Mouse (Mus musculus): ENCODE measurements around the gene Il34. TPM values are rescaled to one million over a fixed set of nuclear protein-coding genes. Genes with fewer than 3 reads are reported as not detected.
A peak's percentile ranks its signal among the peaks of the same experiment; 100 is the strongest.

Il34 gene
- 0.15 and 0.44 TPM in 2 replicates for polyA plus RNA-seq (2016; fragmentation: Nextera tagmentation; extraction: Ambion mirVana)

- no peaks in the 10 kb centered on the region for H3K9me3 ChIP-seq
- H3K9ac ChIP-seq (replicated peaks) = no peak within 1 kb of the TSS
- peaks cover 25% of the 10 kb centered on the region for H3K36me3 ChIP-seq
- H3K27me3 ChIP-seq = no peaks in the 10 kb centered on the region
- no peak within 1 kb of the TSS for H3K4me2 ChIP-seq
- no peak within 1 kb of the TSS for H3K27ac ChIP-seq
- WGBS = 32% methylated on average over 12 of the region's 12 CpGs
- H3K4me3 ChIP-seq (replicated peaks) = no peak within 1 kb of the TSS
- no peak for ATAC-seq (ENCODE audit: insufficient number of reproducible peaks, insufficient read depth, low FRiP score, low TSS enrichment, low read depth)
- no peaks in the 10 kb centered on the region for H3K4me1 ChIP-seq (replicated peaks)
Observed at GRCm38 (mm10) chr8:110805669-110806068, at the start of gene Il34. Gene Il34, minus strand, starts transcription at chr8:110805924.

GRCm38 (mm10) chr8:110851186-110851585, 45.5 kb upstream of the Il34 start:
- Histone ChIP-seq H3K27ac (no peak overlapping the region), H3K4me1 (replicated peaks) (peaks cover 11% of the 10 kb centered on the region), H3K4me2 (no peak overlapping the region), H3K4me3 (replicated peaks) (no peak overlapping the region), H3K36me3 (peaks cover 66% of the 10 kb centered on the region), H3K27me3 (no peaks in the 10 kb centered on the region), H3K9ac (replicated peaks) (no peak overlapping the region), H3K9me3 (no peaks in the 10 kb centered on the region)
- 93% methylated on average over 10 of the region's 10 CpGs for WGBS
- ATAC-seq (ENCODE audit: insufficient number of reproducible peaks, insufficient read depth, low FRiP score, low TSS enrichment, low read depth) = no peak

- peaks cover 50% of the 10 kb centered on the region for H3K36me3 ChIP-seq
- WGBS = 61% methylated on average over 14 of the region's 14 CpGs
Observed at GRCm38 (mm10) chr8:110847645-110848495, 42.1 kb upstream of the Il34 start.

GRCm38 (mm10) chr8:110847171-110847549, 41.4 kb upstream of the Il34 start:
- Histone ChIP-seq H3K27ac (peak overlapping the region; percentile 73; the same call in 1 of the 2 replicates), H3K4me1 (replicated peaks) (peaks cover 29% of the 10 kb centered on the region), H3K36me3 (peaks cover 50% of the 10 kb centered on the region), H3K4me2 (peak overlapping the region; percentile 81), H3K9ac (replicated peaks) (peak overlapping the region; percentile 78), H3K27me3 (no peaks in the 10 kb centered on the region), H3K4me3 (replicated peaks) (peak overlapping the region; percentile 86), H3K9me3 (no peaks in the 10 kb centered on the region)
- ATAC-seq (ENCODE audit: insufficient number of reproducible peaks, insufficient read depth, low FRiP score, low TSS enrichment, low read depth) = no peak
- under 1% methylated on average over 13 of the region's 13 CpGs for WGBS

More at GRCm38 (mm10) chr8:110847645-110848495, 42.1 kb upstream of the Il34 start:
- Histone ChIP-seq H3K4me1 (replicated peaks) (peaks cover 29% of the 10 kb centered on the region), H3K27ac (no peak overlapping the region), H3K4me2 (peak overlapping the region; percentile 81), H3K4me3 (replicated peaks) (peak overlapping the region; percentile 86), H3K9me3 (no peaks in the 10 kb centered on the region), H3K27me3 (no peaks in the 10 kb centered on the region), H3K9ac (replicated peaks) (peak overlapping the region; percentile 78)
- no peak for ATAC-seq (ENCODE audit: insufficient number of reproducible peaks, insufficient read depth, low FRiP score, low TSS enrichment, low read depth)

- Histone ChIP-seq H3K4me1 (replicated peaks) (peaks cover 29% of the 10 kb centered on the region), H3K27ac (peak within 1 kb of the TSS; percentile 94), H3K4me2 (peak within 1 kb of the TSS; percentile 81), H3K9me3 (no peaks in the 10 kb centered on the region), H3K36me3 (peaks cover 49% of the 10 kb centered on the region), H3K4me3 (replicated peaks) (peak within 1 kb of the TSS; percentile 86), H3K9ac (replicated peaks) (peak within 1 kb of the TSS; percentile 92), H3K27me3 (no peaks in the 10 kb centered on the region)
- under 1% methylated on average over 53 of the region's 53 CpGs for WGBS
- ATAC-seq (ENCODE audit: insufficient number of reproducible peaks, insufficient read depth, low FRiP score, low TSS enrichment, low read depth) = peak; percentile 85; the same call in 1 of the 2 replicates
Observed at GRCm38 (mm10) chr8:110846405-110847170, 40.9 kb upstream of the Il34 start, which contains the start of the genes Cog4 and Sf3b3. Gene Cog4, plus strand, starts transcription at chr8:110846600. Gene Sf3b3, minus strand, starts transcription at chr8:110846787.

- Histone ChIP-seq H3K36me3 (peaks cover 49% of the 10 kb centered on the region), H3K4me2 (peak overlapping the region; percentile 81), H3K4me3 (replicated peaks) (peak overlapping the region; percentile 86), H3K9me3 (no peaks in the 10 kb centered on the region), H3K9ac (replicated peaks) (peak overlapping the region; percentile 92), H3K27me3 (no peaks in the 10 kb centered on the region), H3K27ac (peak overlapping the region; percentile 94), H3K4me1 (replicated peaks) (peaks cover 29% of the 10 kb centered on the region)
- ATAC-seq (ENCODE audit: insufficient number of reproducible peaks, insufficient read depth, low FRiP score, low TSS enrichment, low read depth) = no peak
- WGBS = 9% methylated on average over 17 of the region's 17 CpGs
Observed at GRCm38 (mm10) chr8:110845821-110846404, 40.2 kb upstream of the Il34 start.

GRCm38 (mm10) chr8:110844941-110845340, 39.2 kb upstream of the Il34 start:
- no peak overlapping the region for H3K9ac ChIP-seq (replicated peaks)
- peaks cover 49% of the 10 kb centered on the region for H3K36me3 ChIP-seq
- peak overlapping the region; percentile 86; the same call in 1 of the 2 replicates for H3K4me3 ChIP-seq (replicated peaks)
- 87% methylated on average over 3 of the region's 3 CpGs for WGBS
- H3K4me2 ChIP-seq = peak overlapping the region; percentile 81
- no peak overlapping the region for H3K27ac ChIP-seq
- no peaks in the 10 kb centered on the region for H3K27me3 ChIP-seq
- H3K9me3 ChIP-seq = no peaks in the 10 kb centered on the region
- no peak for ATAC-seq (ENCODE audit: insufficient number of reproducible peaks, insufficient read depth, low FRiP score, low TSS enrichment, low read depth)
- peaks cover 29% of the 10 kb centered on the region for H3K4me1 ChIP-seq (replicated peaks)

GRCm38 (mm10) chr8:110843207-110843606, 37.5 kb upstream of the Il34 start:
- Histone ChIP-seq H3K9ac (replicated peaks) (no peak overlapping the region), H3K9me3 (no peaks in the 10 kb centered on the region), H3K27ac (no peak overlapping the region), H3K36me3 (peaks cover 63% of the 10 kb centered on the region), H3K4me2 (no peak overlapping the region), H3K4me1 (replicated peaks) (peaks cover 27% of the 10 kb centered on the region), H3K4me3 (replicated peaks) (no peak overlapping the region), H3K27me3 (no peaks in the 10 kb centered on the region)
- no peak for ATAC-seq (ENCODE audit: insufficient number of reproducible peaks, insufficient read depth, low FRiP score, low TSS enrichment, low read depth)
- WGBS = 81% methylated on average over 5 of the region's 5 CpGs

GRCm38 (mm10) chr8:110842012-110842574, 36.4 kb upstream of the Il34 start:
- Histone ChIP-seq H3K36me3 (peaks cover 74% of the 10 kb centered on the region), H3K9ac (replicated peaks) (no peak overlapping the region), H3K4me1 (replicated peaks) (peaks cover 18% of the 10 kb centered on the region; the same call in 1 of the 2 replicates), H3K4me2 (no peak overlapping the region), H3K27ac (no peak overlapping the region), H3K4me3 (replicated peaks) (no peak overlapping the region), H3K9me3 (no peaks in the 10 kb centered on the region), H3K27me3 (no peaks in the 10 kb centered on the region)
- ATAC-seq (ENCODE audit: insufficient number of reproducible peaks, insufficient read depth, low FRiP score, low TSS enrichment, low read depth) = no peak
- WGBS = 98% methylated on average over 3 of the region's 3 CpGs

GRCm38 (mm10) chr8:110831956-110832355, 26.2 kb upstream of the Il34 start:
- no peak overlapping the region for H3K4me2 ChIP-seq
- no peaks in the 10 kb centered on the region for H3K4me1 ChIP-seq (replicated peaks)
- no peaks in the 10 kb centered on the region for H3K27me3 ChIP-seq
- peaks cover 98% of the 10 kb centered on the region for H3K36me3 ChIP-seq
- H3K27ac ChIP-seq = no peak overlapping the region
- no peaks in the 10 kb centered on the region for H3K9me3 ChIP-seq
- no peak overlapping the region for H3K4me3 ChIP-seq (replicated peaks)
- WGBS = 87% methylated on average over 3 of the region's 3 CpGs
- no peak overlapping the region for H3K9ac ChIP-seq (replicated peaks)
- ATAC-seq (ENCODE audit: insufficient number of reproducible peaks, insufficient read depth, low FRiP score, low TSS enrichment, low read depth) = no peak
